35 mouse cellular contexts compared by ENCODE assay signal in genomic region chr14:49231845-49232244, GRCm38 (mm10). TPM values are rescaled to one million over a fixed set of nuclear protein-coding genes. Genes with fewer than 3 reads are reported as not detected.
"Had no signal": no experiment of that assay in that cellular context is flagged by ENCODE, and none has a peak within 500 bp of the region (broad histone marks: within the 10 kb centered on the region; RNA-seq: fewer than 3 reads in every experiment).

No protein-coding gene starts in this region.

- H3K9ac ChIP-seq: embryonic facial prominence, embryonic 12.5 days; embryonic facial prominence, embryonic 13.5 days; embryonic facial prominence, embryonic 15.5 days; forebrain, embryonic 12.5 days; forebrain, embryonic 13.5 days; forebrain, embryonic 15.5 days; forebrain, postnatal 0 days had no signal

- H3K4me1 ChIP-seq: embryonic facial prominence, embryonic 10.5 days; embryonic facial prominence, embryonic 12.5 days; embryonic facial prominence, embryonic 13.5 days; forebrain, embryonic 12.5 days had no signal

- H3K4me3 ChIP-seq: embryonic facial prominence, embryonic 10.5 days; embryonic facial prominence, embryonic 12.5 days; embryonic facial prominence, embryonic 13.5 days; embryonic facial prominence, embryonic 15.5 days; erythroblast, embryonic 14.5 days; forebrain, embryonic 10.5 days; forebrain, embryonic 12.5 days; forebrain, embryonic 13.5 days; forebrain, embryonic 15.5 days; gastrocnemius, adult 2 months; heart, adult 2 months had no signal

- H3K36me3 ChIP-seq: embryonic facial prominence, embryonic 10.5 days; embryonic facial prominence, embryonic 12.5 days; embryonic facial prominence, embryonic 13.5 days; embryonic facial prominence, embryonic 15.5 days; forebrain, embryonic 10.5 days; forebrain, embryonic 12.5 days; forebrain, embryonic 15.5 days had no signal

- H3K27ac ChIP-seq: embryonic facial prominence, embryonic 10.5 days; embryonic facial prominence, embryonic 12.5 days; embryonic facial prominence, embryonic 13.5 days; embryonic facial prominence, embryonic 15.5 days; forebrain, embryonic 10.5 days; forebrain, embryonic 12.5 days; forebrain, embryonic 13.5 days; forebrain, embryonic 15.5 days; gastrocnemius, adult 2 months; heart, adult 2 months had no signal

- H3K4me2 ChIP-seq: embryonic facial prominence, embryonic 12.5 days; embryonic facial prominence, embryonic 13.5 days; embryonic facial prominence, embryonic 15.5 days; forebrain, embryonic 12.5 days; forebrain, embryonic 13.5 days; forebrain, embryonic 15.5 days had no signal

- DNase-seq: cerebellum, adult 2 months; cerebellum, adult 8-10 months; cerebellum, adult 9-10 months; cerebellum, adult 9-11 months; cerebellum, postnatal 10 days; cerebellum, postnatal 14 days; cerebellum, postnatal 25 days; cerebellum, postnatal 36 days; embryo, embryonic 11 days; forebrain, postnatal 0 days; gastrocnemius, adult 2 months; gastrocnemius, postnatal 10 days; gastrocnemius, postnatal 14 days; gastrocnemius, postnatal 25 days; gastrocnemius, postnatal 36 days; heart, adult 2 months had no signal

- ATAC-seq: forebrain, embryonic 13.5 days; forebrain, embryonic 14.5 days; forebrain, embryonic 15.5 days; forebrain, embryonic 16.5 days; forebrain, postnatal 0 days had no signal

- H3K9me3 ChIP-seq: embryonic facial prominence, embryonic 10.5 days; embryonic facial prominence, embryonic 12.5 days; embryonic facial prominence, embryonic 13.5 days; embryonic facial prominence, embryonic 15.5 days; forebrain, embryonic 10.5 days; forebrain, embryonic 12.5 days; forebrain, embryonic 13.5 days; forebrain, embryonic 15.5 days had no signal

- H3K27me3 ChIP-seq: embryonic facial prominence, embryonic 12.5 days; embryonic facial prominence, embryonic 13.5 days; embryonic facial prominence, embryonic 15.5 days; forebrain, embryonic 12.5 days; forebrain, embryonic 13.5 days; forebrain, embryonic 15.5 days had no signal

RNA-seq across cellular contexts. Expression of gene ccdc198, which starts 13.4 kb away (rescaled TPM):
- total RNA-seq: common myeloid progenitor, adult 5-6 weeks; forebrain, postnatal 0 days; gastrocnemius, adult 18-20 months; gastrocnemius, adult 2 months; gastrocnemius, adult 8-10 months; gastrocnemius, postnatal 10 days; gastrocnemius, postnatal 14 days; gastrocnemius, postnatal 25 days; gastrocnemius, postnatal 36 days; gastrocnemius, postnatal 4 days; granulocyte monocyte progenitor cell, adult 5-6 weeks; heart, adult 2 months; heart, adult 8-10 months had no signal
- polyA plus RNA-seq: cerebellum, adult 2 months; cortical plate, adult 2 months; embryonic facial prominence, embryonic 10.5 days; embryonic facial prominence, embryonic 14.5 days; embryonic facial prominence, embryonic 15.5 days; erythroblast, embryonic 14.5 days; heart, adult 2 months had no signal
